9 mouse cellular contexts compared by ENCODE assay signal in genomic region chr2:152652901-152653620, GRCm38 (mm10). TPM values are rescaled to one million over a fixed set of nuclear protein-coding genes. Genes with fewer than 3 reads are reported as not detected.
DNase-seq lines count a peak whose midpoint lies in the region; ATAC-seq and TF ChIP-seq lines count a peak whose summit lies in the region.
"Had no signal": no experiment of that assay in that cellular context is flagged by ENCODE, and none has a peak within 500 bp of the region (broad histone marks: within the 10 kb centered on the region; RNA-seq: fewer than 3 reads in every experiment).

No protein-coding gene starts in this region.

- no peak overlapping the region for H3K4me3 ChIP-seq in hindbrain, embryonic 14.5 days (replicated peaks; ENCODE audit: low read length)
- no peak overlapping the region for H3K4me3 ChIP-seq in hindbrain, postnatal 0 days (ENCODE audit: low read length)
- H3K4me3 ChIP-seq in small intestine, adult 2 months (ENCODE audit: low read depth, low read length), result no peak overlapping the region
- no peak overlapping the region for H3K4me3 ChIP-seq in thymus, adult 2 months (ENCODE audit: control insufficient read depth, insufficient read depth, low read length)

- H3K9ac ChIP-seq in hindbrain, embryonic 14.5 days, result no peak overlapping the region
- no peak overlapping the region for H3K9ac ChIP-seq in hindbrain, postnatal 0 days (replicated peaks; ENCODE audit: low read length)

- H3K4me1 ChIP-seq in hindbrain, embryonic 14.5 days (replicated peaks; ENCODE audit: control insufficient read depth, insufficient read depth, low read length), result peaks cover 16% of the 10 kb centered on the region
- H3K4me1 ChIP-seq in hindbrain, postnatal 0 days (ENCODE audit: insufficient read depth, low read length), result peaks cover 4% of the 10 kb centered on the region; the same call in 1 of the 2 replicates
- H3K4me1 ChIP-seq in small intestine, adult 2 months (ENCODE audit: control insufficient read depth, insufficient read depth, insufficient read length, low read length), result no peaks in the 10 kb centered on the region
- no peaks in the 10 kb centered on the region for H3K4me1 ChIP-seq in thymus, adult 2 months (replicated peaks; ENCODE audit: control insufficient read depth, insufficient read depth, low read length)

- 75% methylated on average over 10 of the region's 10 CpGs for WGBS in hindbrain, embryonic 14.5 days
- WGBS in hindbrain, postnatal 0 days, result 64% methylated on average over 10 of the region's 10 CpGs
- WGBS in small intestine, adult 2 months, result 46% methylated on average over 10 of the region's 10 CpGs
- 84% methylated on average over 10 of the region's 10 CpGs for WGBS in thymus, adult 2 months

- no peaks in the 10 kb centered on the region for H3K36me3 ChIP-seq in hindbrain, embryonic 14.5 days (replicated peaks; ENCODE audit: control insufficient read depth, insufficient read depth)
- no peaks in the 10 kb centered on the region for H3K36me3 ChIP-seq in hindbrain, postnatal 0 days (ENCODE audit: insufficient read depth, low read length)
- no peaks in the 10 kb centered on the region for H3K36me3 ChIP-seq in small intestine, adult 2 months (ENCODE audit: control insufficient read depth, insufficient read depth, low read length)
- no peaks in the 10 kb centered on the region for H3K36me3 ChIP-seq in thymus, adult 2 months (ENCODE audit: control insufficient read depth, insufficient read depth, low read length)
- H3K36me3 ChIP-seq: G1E had no signal

- no peak for ATAC-seq in hindbrain, embryonic 14.5 days (ENCODE audit: low FRiP score)
- ATAC-seq in hindbrain, postnatal 0 days, result no peak

- no peak for DNase-seq in hindbrain, embryonic 14.5 days (ENCODE audit: low spot score)
- DNase-seq in hindbrain, postnatal 0 days (ENCODE audit: low spot score), result no peak
- peak; percentile 88 for DNase-seq in NIH3T3 (ENCODE audit: low read depth)
- peak; percentile 38 to 56 for DNase-seq in gastrocnemius, postnatal 36 days
- DNase-seq in kidney, postnatal 10 days, result peak; percentile 81
- no peak for DNase-seq in thymus, adult 2 months
- no peak for DNase-seq in frontal cortex, postnatal 10 days (ENCODE audit: low spot score in 2 of 2)

- intact Hi-C loops in gastrocnemius, postnatal 36 days (cut with DNase I), result no loop called here

- TF ChIP-seq POLR2A in small intestine, adult 2 months (IDR thresholded peaks at IDR 0.05; ENCODE audit: low read depth, low read length), result no peak
- TF ChIP-seq POLR2A in thymus, adult 2 months (IDR thresholded peaks at IDR 0.05; ENCODE audit: control insufficient read depth, extremely low read depth, insufficient read depth, low read length, poor library complexity), result no peak

- H3K27ac ChIP-seq in hindbrain, embryonic 14.5 days, result peak overlapping the region; percentile 92
- H3K27ac ChIP-seq in hindbrain, postnatal 0 days, result no peak overlapping the region
- 0 out of 2 replicates have a peak overlapping the region, but pooled peaks have one; percentile 46 for H3K27ac ChIP-seq in small intestine, adult 2 months (ENCODE audit: insufficient read depth, low read depth, low read length)
- H3K27ac ChIP-seq in thymus, adult 2 months (ENCODE audit: control insufficient read depth, insufficient read depth, low read length), result no peak overlapping the region

- H3K27me3 ChIP-seq in hindbrain, embryonic 14.5 days (ENCODE audit: control insufficient read depth, insufficient read depth, low read length), result no peaks in the 10 kb centered on the region
- no peaks in the 10 kb centered on the region for H3K27me3 ChIP-seq in hindbrain, postnatal 0 days (ENCODE audit: insufficient read depth, low read length)
- no peaks in the 10 kb centered on the region for H3K27me3 ChIP-seq in small intestine, adult 2 months (ENCODE audit: control insufficient read depth, insufficient read depth, low read length)
- H3K27me3 ChIP-seq in thymus, adult 2 months (ENCODE audit: control insufficient read depth, insufficient read depth, low read length), result no peaks in the 10 kb centered on the region

- H3K9me3 ChIP-seq in hindbrain, embryonic 14.5 days (ENCODE audit: control insufficient read depth, low read length), result no peaks in the 10 kb centered on the region
- H3K9me3 ChIP-seq in hindbrain, postnatal 0 days (ENCODE audit: low read length), result no peaks in the 10 kb centered on the region

- TF ChIP-seq CTCF in hindbrain, postnatal 0 days (IDR thresholded peaks at IDR 0.05; ENCODE audit: low read depth), result no peak
- TF ChIP-seq CTCF in small intestine, adult 2 months (IDR thresholded peaks at IDR 0.05; ENCODE audit: extremely low read depth, insufficient read length, insufficient replicate concordance, low read depth, low read length), result no peak
- no peak for TF ChIP-seq CTCF in thymus, adult 2 months (IDR thresholded peaks at IDR 0.05; ENCODE audit: borderline replicate concordance, control insufficient read depth, extremely low read depth, insufficient read depth, low read length, poor library complexity)

- H3K4me2 ChIP-seq in hindbrain, embryonic 14.5 days (replicated peaks), result no peak overlapping the region
- no peak overlapping the region for H3K4me2 ChIP-seq in hindbrain, postnatal 0 days (ENCODE audit: low read depth, low read length)

RNA-seq across cellular contexts. Expression of gene H13, which starts 16.2 kb away (rescaled TPM):
- 155 and 164 TPM in 2 replicates for polyA plus RNA-seq in hindbrain, embryonic 14.5 days (2014; fragmentation: Nextera tagmentation; extraction: Ambion mirVana)
- 182 and 196 TPM in 2 replicates for total RNA-seq in hindbrain, postnatal 0 days (2014; rRNA removed)
- 162 and 163 TPM in 2 replicates for polyA plus RNA-seq in hindbrain, postnatal 0 days (2015; fragmentation: Nextera tagmentation; extraction: Ambion mirVana)
- total RNA-seq in gastrocnemius, postnatal 36 days (2021), result 10 to 100 TPM; 30.1 to 35.1 TPM
- 152 and 199 TPM in 2 replicates for polyA plus RNA-seq in small intestine, adult 2 months (2012; rRNA removed)
- 270 and 324 TPM in 2 replicates for polyA plus RNA-seq in thymus, adult 2 months (2012; rRNA removed)

RNA-seq across cellular contexts. Expression of gene Rem1, which starts 26.3 kb away (rescaled TPM):
- 0.33 and 0.87 TPM in 2 replicates for polyA plus RNA-seq in hindbrain, embryonic 14.5 days (2014; fragmentation: Nextera tagmentation; extraction: Ambion mirVana)
- 1.0 and 1.1 TPM in 2 replicates for total RNA-seq in hindbrain, postnatal 0 days (2014; rRNA removed)
- 0.57 and 0.65 TPM in 2 replicates for polyA plus RNA-seq in hindbrain, postnatal 0 days (2015; fragmentation: Nextera tagmentation; extraction: Ambion mirVana)
- total RNA-seq in gastrocnemius, postnatal 36 days (2021), result 1 to 10 TPM; 2.7 to 3.6 TPM
- 3.5 and 4.7 TPM in 2 replicates for polyA plus RNA-seq in small intestine, adult 2 months (2012; rRNA removed)
- 2.9 and 3.3 TPM in 2 replicates for polyA plus RNA-seq in thymus, adult 2 months (2012; rRNA removed)
- total RNA-seq: G1E had no signal
- polyA plus RNA-seq: G1E had no signal

RNA-seq across cellular contexts. Expression of gene Defb25, which starts 30.2 kb away (rescaled TPM):
- not detected in 2 replicates for polyA plus RNA-seq in hindbrain, embryonic 14.5 days (2014; fragmentation: Nextera tagmentation; extraction: Ambion mirVana)
- total RNA-seq in hindbrain, postnatal 0 days (2014; rRNA removed), result not detected in 2 replicates
- not detected in 2 replicates for polyA plus RNA-seq in hindbrain, postnatal 0 days (2015; fragmentation: Nextera tagmentation; extraction: Ambion mirVana)
- not detected for total RNA-seq in gastrocnemius, postnatal 36 days (2021)
- polyA plus RNA-seq in small intestine, adult 2 months (2012; rRNA removed), result not detected in 2 replicates
- 1.7 and 2.0 TPM in 2 replicates for polyA plus RNA-seq in thymus, adult 2 months (2012; rRNA removed)
- total RNA-seq: G1E had no signal
- polyA plus RNA-seq: G1E had no signal

RNA-seq across cellular contexts. Expression of gene Mcts2, which starts 33.8 kb away (rescaled TPM):
- 34.0 and 41.9 TPM in 2 replicates for polyA plus RNA-seq in hindbrain, embryonic 14.5 days (2014; fragmentation: Nextera tagmentation; extraction: Ambion mirVana)
- 9.0 and 14.0 TPM in 2 replicates for total RNA-seq in hindbrain, postnatal 0 days (2014; rRNA removed)
- polyA plus RNA-seq in hindbrain, postnatal 0 days (2015; fragmentation: Nextera tagmentation; extraction: Ambion mirVana), result 29.4 and 31.2 TPM in 2 replicates
- total RNA-seq in gastrocnemius, postnatal 36 days (2021), result 10 to 100 TPM in 1 of 2 experiments, 1 to 10 TPM in 1; 9.6 to 12.1 TPM
- polyA plus RNA-seq in small intestine, adult 2 months (2012; rRNA removed), result 1.3 and 1.7 TPM in 2 replicates
- polyA plus RNA-seq in thymus, adult 2 months (2012; rRNA removed), result 4.2 and 4.4 TPM in 2 replicates

RNA-seq across cellular contexts. Expression of gene Defb36, which starts 48.9 kb away (rescaled TPM):
- polyA plus RNA-seq in hindbrain, embryonic 14.5 days (2014; fragmentation: Nextera tagmentation; extraction: Ambion mirVana), result not detected in 2 replicates
- total RNA-seq in hindbrain, postnatal 0 days (2014; rRNA removed), result not detected in 2 replicates
- polyA plus RNA-seq in hindbrain, postnatal 0 days (2015; fragmentation: Nextera tagmentation; extraction: Ambion mirVana), result not detected in 2 replicates
- not detected for total RNA-seq in gastrocnemius, postnatal 36 days (2021)
- polyA plus RNA-seq in small intestine, adult 2 months (2012; rRNA removed), result not detected in 2 replicates
- not detected in 2 replicates for polyA plus RNA-seq in thymus, adult 2 months (2012; rRNA removed)
- total RNA-seq: G1E had no signal
- polyA plus RNA-seq: G1E had no signal

Comparison
In these comparisons a context has a peak if more than half of its experiments do, and no peak if none do; other contexts are left out.
1. H3K27ac ChIP-seq: peak in hindbrain, embryonic 14.5 days (single experiment) and small intestine, adult 2 months (single experiment); none in hindbrain, postnatal 0 days (single experiment) and thymus, adult 2 months (single experiment).
2. DNase-seq: peak in NIH3T3 (single experiment), gastrocnemius, postnatal 36 days (2 of 2) and kidney, postnatal 10 days (single experiment); none in hindbrain, embryonic 14.5 days (single experiment), hindbrain, postnatal 0 days (single experiment), thymus, adult 2 months (single experiment) and frontal cortex, postnatal 10 days (0 of 2).